Mouse (Mus musculus): ENCODE measurements at regions not wholly inside any gene's neighbourhood (a gene's known extent, or its start where the extent isn't known, plus 50 kb on each side); places are given as distances from the start of the nearest gene placed in this dataset.

GRCm38 (mm10) chr14:71543580-71543979, 943.9 kb upstream of the Fam160b2 start:
- TF ChIP-seq GATA1 (IDR thresholded peaks at IDR 0.05; ENCODE audit: borderline replicate concordance, low read length) (no peak), FLI1 (IDR thresholded peaks at IDR 0.05; ENCODE audit: low read length) (no peak)

Measured in megakaryocyte, embryonic 14.5 days (primary cell).